Mouse (Mus musculus): ENCODE measurements around the gene Hist2h3c2. TPM values are rescaled to one million over a fixed set of nuclear protein-coding genes. Genes with fewer than 3 reads are reported as not detected.
"Not testable (repeated sequence)": the region's sequence is repeated elsewhere in the genome, so short reads cannot be mapped to it uniquely, and the experiment has no call there.

Gene Hist2h3c2
- polyA plus RNA-seq, 1 experiment: 1,020 TPM

DNA sequence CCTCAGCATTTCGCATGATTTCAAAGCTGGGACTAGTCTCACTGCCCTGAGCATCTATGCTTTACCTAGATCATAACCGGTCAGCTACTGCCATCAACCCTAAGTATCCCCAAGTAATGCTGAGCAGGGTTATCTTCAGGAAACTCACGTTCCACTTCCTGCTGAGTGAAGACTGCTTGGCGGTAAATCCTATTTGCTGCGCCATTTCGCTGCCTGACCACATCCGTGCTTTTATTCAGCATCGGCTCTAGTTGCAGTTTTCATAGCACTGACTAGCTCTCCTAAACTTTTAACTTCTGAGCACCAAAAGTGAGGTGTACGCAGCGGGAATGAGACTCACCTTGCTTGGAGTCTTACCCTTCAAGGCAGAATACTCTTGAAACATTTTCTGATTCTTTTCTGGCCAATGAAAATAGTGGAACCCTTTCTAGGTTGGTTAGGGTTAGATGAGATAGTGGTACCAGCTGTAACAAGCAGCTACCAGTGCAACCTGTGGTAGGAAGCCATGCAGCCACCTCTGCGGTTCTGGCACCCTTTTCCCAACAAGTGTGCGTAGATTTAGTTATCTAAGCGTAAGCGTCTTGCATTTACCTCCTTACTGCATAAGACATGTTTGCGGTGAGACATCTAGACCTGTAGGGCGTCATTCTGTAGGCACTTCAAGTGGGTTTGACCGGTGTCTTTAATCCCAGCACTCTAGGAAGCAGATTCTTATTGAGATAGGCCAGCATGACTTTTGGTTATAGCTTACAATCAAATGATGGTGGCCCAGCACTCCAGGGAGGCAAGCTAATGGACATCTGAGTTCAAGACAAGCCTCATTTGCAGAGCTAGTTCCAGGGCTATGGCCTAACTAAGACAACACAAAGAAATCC lies 34.9 kb upstream of the Hist2h3c2 start:
- Histone ChIP-seq H3K27ac (ENCODE audit: control insufficient read depth, insufficient read depth, low read length) (peak overlapping the region; percentile 74), H3K4me1 (replicated peaks; ENCODE audit: control insufficient read depth, insufficient read depth, low read length) (peaks cover 16% of the 10 kb centered on the region), H3K27me3 (ENCODE audit: control insufficient read depth, insufficient read depth, low read length) (no peaks in the 10 kb centered on the region), H3K4me3 (ENCODE audit: control insufficient read depth, insufficient read depth, low read length) (no peak overlapping the region), H3K36me3 (ENCODE audit: control insufficient read depth, insufficient read depth, low read length) (no peaks in the 10 kb centered on the region)
- peak; percentile 58 for DNase-seq
- TF ChIP-seq CTCF (IDR thresholded peaks at IDR 0.05; ENCODE audit: borderline replicate concordance, control insufficient read depth, extremely low read depth, insufficient read depth, low read length, poor library complexity) (no peak), POLR2A (IDR thresholded peaks at IDR 0.05; ENCODE audit: control insufficient read depth, extremely low read depth, insufficient read depth, low read length, poor library complexity) (no peak)
- WGBS: 35% methylated on average over 17 of the region's 17 CpGs

DNA sequence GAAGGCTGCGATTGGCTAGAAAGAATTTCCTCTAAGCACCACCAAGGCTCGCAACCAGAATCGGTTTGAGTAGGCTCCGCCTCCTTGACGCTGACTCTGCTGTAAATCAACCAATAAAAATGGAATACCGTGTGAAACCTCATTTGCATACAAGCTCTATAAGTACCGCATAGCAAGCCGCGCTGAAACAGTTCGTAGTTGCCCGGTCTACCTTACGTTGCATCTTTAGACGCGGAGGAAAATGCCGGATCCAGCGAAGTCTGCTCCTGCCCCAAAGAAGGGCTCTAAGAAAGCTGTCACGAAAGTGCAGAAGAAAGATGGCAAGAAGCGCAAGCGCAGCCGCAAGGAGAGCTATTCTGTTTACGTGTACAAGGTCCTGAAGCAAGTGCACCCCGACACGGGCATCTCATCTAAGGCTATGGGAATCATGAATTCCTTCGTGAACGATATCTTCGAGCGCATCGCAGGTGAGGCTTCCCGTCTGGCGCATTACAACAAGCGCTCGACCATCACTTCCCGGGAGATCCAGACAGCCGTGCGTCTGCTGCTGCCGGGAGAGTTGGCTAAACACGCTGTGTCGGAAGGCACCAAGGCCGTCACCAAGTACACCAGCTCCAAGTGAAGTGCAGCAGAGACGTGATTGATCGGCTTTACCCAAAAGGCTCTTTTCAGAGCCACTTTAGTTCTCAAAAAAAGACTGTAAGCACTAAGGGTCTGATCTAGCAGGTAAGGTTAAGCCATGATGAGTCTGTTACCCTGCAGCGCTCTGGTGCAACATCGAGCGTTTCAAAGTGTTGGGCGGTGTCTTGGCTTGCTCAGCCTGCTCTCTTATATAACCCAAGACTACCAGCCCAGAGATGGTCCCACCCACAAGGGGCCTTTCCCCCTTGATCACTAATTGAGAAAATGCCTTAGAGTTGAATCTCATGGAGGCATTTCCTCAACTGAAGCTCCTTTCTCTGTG lies 30.9 kb upstream of the Hist2h3c2 start, which contains the start of gene Hist2h2bb:
Gene Hist2h2bb, plus strand, starts transcription at position 242 of the 964 bp plus-strand sequence.
- WGBS: under 1% methylated on average over 45 of the region's 45 CpGs
- TF ChIP-seq CTCF (IDR thresholded peaks at IDR 0.05; ENCODE audit: borderline replicate concordance, control insufficient read depth, extremely low read depth, insufficient read depth, low read length, poor library complexity): no peak
- TF ChIP-seq POLR2A (IDR thresholded peaks at IDR 0.05; ENCODE audit: control insufficient read depth, extremely low read depth, insufficient read depth, low read length, poor library complexity): peak; percentile 99
- no peaks in the 10 kb centered on the region for H3K36me3 ChIP-seq (ENCODE audit: control insufficient read depth, insufficient read depth, low read length)

DNA sequence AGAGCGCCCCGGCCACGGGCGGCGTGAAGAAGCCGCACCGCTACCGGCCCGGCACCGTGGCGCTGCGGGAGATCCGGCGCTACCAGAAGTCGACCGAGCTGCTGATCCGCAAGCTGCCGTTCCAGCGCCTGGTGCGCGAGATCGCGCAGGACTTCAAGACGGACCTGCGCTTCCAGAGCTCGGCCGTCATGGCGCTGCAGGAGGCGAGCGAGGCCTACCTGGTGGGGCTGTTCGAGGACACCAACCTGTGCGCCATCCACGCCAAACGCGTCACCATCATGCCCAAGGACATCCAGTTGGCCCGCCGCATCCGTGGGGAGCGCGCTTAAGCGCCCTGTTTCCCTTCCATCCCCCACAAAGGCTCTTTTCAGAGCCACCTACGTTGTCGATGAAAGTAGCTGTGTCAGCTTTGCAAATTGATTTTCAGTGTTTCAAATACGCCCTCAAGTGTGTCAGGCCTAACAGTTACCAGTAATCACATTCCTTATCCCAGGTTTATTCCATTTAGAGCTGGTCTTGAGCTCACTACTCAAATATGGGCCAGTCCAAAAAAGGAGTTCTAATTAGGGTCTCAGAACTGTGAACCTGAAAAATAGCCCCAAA lies 29.9 kb upstream of the Hist2h3c2 start:
- H3K4me1 ChIP-seq (replicated peaks; ENCODE audit: control insufficient read depth, insufficient read depth, low read length): peaks cover 14% of the 10 kb centered on the region
- TF ChIP-seq POLR2A (IDR thresholded peaks at IDR 0.05; ENCODE audit: control insufficient read depth, extremely low read depth, insufficient read depth, low read length, poor library complexity) (peak; percentile 44; the same call in 1 of the 2 replicates), CTCF (IDR thresholded peaks at IDR 0.05; ENCODE audit: borderline replicate concordance, control insufficient read depth, extremely low read depth, insufficient read depth, low read length, poor library complexity) (0 out of 2 replicates have a peak, but pooled peaks have one; percentile 24)

More for the DNA sequence above, 30.9 kb upstream of the Hist2h3c2 start, which contains the start of gene Hist2h2bb:
- H3K27me3 ChIP-seq (ENCODE audit: control insufficient read depth, insufficient read depth, low read length): no peaks in the 10 kb centered on the region
- peak within 1 kb of the TSS; percentile 62 for H3K4me3 ChIP-seq (ENCODE audit: control insufficient read depth, insufficient read depth, low read length)
- peaks cover 14% of the 10 kb centered on the region for H3K4me1 ChIP-seq (replicated peaks; ENCODE audit: control insufficient read depth, insufficient read depth, low read length)
- peak; percentile 88 for DNase-seq
- H3K27ac ChIP-seq (ENCODE audit: control insufficient read depth, insufficient read depth, low read length): peak within 1 kb of the TSS; percentile 97

DNA sequence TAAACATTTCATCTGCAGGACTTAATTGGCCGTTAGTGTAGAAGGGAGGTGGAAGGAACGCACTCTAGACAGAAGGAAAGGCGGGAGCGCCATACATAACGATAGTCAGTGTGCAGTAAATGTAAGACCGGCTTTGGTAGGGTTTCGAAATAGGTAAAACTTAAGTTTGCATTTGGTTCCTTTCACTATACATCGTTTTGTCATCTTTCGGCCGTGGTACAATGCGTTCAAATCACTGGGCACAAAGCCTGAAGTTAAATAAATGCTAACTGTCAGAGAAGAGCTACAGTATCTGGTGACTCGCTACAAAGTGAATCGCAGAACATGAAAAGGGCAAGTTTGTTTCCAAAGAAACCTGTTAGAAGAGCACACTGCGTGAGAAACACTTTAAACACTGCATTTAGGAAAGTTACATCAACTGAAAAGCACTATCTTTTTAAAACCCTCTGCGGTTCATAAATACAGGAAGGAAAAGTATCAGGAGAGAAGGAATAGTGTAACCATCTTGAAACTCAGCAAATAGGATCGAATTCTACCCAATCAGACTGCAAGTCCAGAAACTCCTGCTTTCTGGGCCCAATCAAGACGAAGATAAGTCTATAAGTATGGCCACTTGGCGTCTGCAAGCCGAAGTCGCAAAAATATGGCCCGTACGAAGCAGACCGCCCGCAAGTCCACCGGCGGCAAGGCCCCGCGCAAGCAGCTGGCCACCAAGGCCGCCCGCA lies 29.3 kb upstream of the Hist2h3c2 start, which contains the start of gene Hist2h3b:
Gene Hist2h3b, plus strand, starts transcription at position 604 of the 725 bp plus-strand sequence.
- peak; percentile 81 for DNase-seq
- no peaks in the 10 kb centered on the region for H3K27me3 ChIP-seq (ENCODE audit: control insufficient read depth, insufficient read depth, low read length)
- H3K4me3 ChIP-seq (ENCODE audit: control insufficient read depth, insufficient read depth, low read length): peak within 1 kb of the TSS; percentile 62
- H3K27ac ChIP-seq (ENCODE audit: control insufficient read depth, insufficient read depth, low read length): peak within 1 kb of the TSS; percentile 97
- H3K4me1 ChIP-seq (replicated peaks; ENCODE audit: control insufficient read depth, insufficient read depth, low read length): peaks cover 11% of the 10 kb centered on the region
- peak; percentile 95 for TF ChIP-seq POLR2A (IDR thresholded peaks at IDR 0.05; ENCODE audit: control insufficient read depth, extremely low read depth, insufficient read depth, low read length, poor library complexity)
- TF ChIP-seq CTCF (IDR thresholded peaks at IDR 0.05; ENCODE audit: borderline replicate concordance, control insufficient read depth, extremely low read depth, insufficient read depth, low read length, poor library complexity): no peak
- WGBS: 23% methylated on average over 30 of the region's 30 CpGs
- no peaks in the 10 kb centered on the region for H3K36me3 ChIP-seq (ENCODE audit: control insufficient read depth, insufficient read depth, low read length)

More for the DNA sequence above, 29.9 kb upstream of the Hist2h3c2 start:
- not testable (repeated sequence) for H3K27me3 ChIP-seq (ENCODE audit: control insufficient read depth, insufficient read depth, low read length); H3K36me3 ChIP-seq (ENCODE audit: control insufficient read depth, insufficient read depth, low read length)
- peak overlapping the region; percentile 97 for H3K27ac ChIP-seq (ENCODE audit: control insufficient read depth, insufficient read depth, low read length)
- WGBS: under 1% methylated on average over 17 of the region's 44 CpGs
- peak; percentile 44 for DNase-seq
- H3K4me3 ChIP-seq (ENCODE audit: control insufficient read depth, insufficient read depth, low read length): peak overlapping the region; percentile 62

DNA sequence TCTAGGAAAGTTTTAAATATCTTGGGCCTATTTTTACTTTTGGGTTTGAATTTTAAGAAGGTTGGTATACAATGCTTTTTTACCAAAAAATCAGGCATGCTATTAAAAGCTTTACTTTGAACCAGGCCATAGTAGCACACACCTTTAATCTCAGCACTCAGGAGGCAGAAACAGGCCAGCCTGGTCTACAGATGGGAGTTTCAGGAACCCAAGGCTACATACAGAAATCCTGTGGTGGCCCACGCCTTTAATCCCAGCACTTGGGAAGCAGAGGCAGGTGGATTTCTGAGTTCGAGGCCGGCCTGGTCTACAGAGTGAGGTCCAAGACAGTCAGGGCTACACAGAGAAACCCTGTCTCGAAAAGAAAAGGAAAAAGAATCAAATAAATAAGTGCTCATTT lies 28.6 kb upstream of the Hist2h3c2 start:
- Histone ChIP-seq H3K36me3 (ENCODE audit: control insufficient read depth, insufficient read depth, low read length) (no peaks in the 10 kb centered on the region), H3K27me3 (ENCODE audit: control insufficient read depth, insufficient read depth, low read length) (no peaks in the 10 kb centered on the region), H3K27ac (ENCODE audit: control insufficient read depth, insufficient read depth, low read length) (peak overlapping the region; percentile 58), H3K4me3 (ENCODE audit: control insufficient read depth, insufficient read depth, low read length) (no peak overlapping the region), H3K4me1 (replicated peaks; ENCODE audit: control insufficient read depth, insufficient read depth, low read length) (peaks cover 10% of the 10 kb centered on the region)
- no peak for DNase-seq
- 79% methylated on average over 4 of the region's 4 CpGs for WGBS
- TF ChIP-seq POLR2A (IDR thresholded peaks at IDR 0.05; ENCODE audit: control insufficient read depth, extremely low read depth, insufficient read depth, low read length, poor library complexity): no peak
- TF ChIP-seq CTCF (IDR thresholded peaks at IDR 0.05; ENCODE audit: borderline replicate concordance, control insufficient read depth, extremely low read depth, insufficient read depth, low read length, poor library complexity): no peak
